Mouse (Mus musculus): ENCODE measurements around the gene Cd8b1.

Gene Cd8b1

DNA sequence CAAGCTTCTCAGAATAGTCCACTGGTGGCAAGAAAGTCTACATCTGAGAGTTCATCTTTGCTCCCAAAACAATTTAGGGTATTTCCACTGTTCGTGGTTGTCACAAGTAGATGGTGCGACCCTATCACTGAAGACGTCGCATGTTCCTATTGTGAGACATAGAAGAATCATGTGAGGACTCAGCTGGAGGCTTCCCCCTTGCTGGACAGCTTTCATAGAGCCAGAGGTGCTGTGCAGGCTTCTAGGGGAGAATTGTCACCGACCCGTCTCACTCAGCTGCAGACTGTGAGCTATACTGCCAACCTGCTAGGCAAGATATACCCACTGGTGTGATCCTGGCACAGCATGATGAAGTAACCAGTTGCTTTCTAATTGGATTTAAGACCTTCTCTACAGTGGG is 29.6 kb downstream of the Cd8b1 start:
- no peak for DNase-seq

DNA sequence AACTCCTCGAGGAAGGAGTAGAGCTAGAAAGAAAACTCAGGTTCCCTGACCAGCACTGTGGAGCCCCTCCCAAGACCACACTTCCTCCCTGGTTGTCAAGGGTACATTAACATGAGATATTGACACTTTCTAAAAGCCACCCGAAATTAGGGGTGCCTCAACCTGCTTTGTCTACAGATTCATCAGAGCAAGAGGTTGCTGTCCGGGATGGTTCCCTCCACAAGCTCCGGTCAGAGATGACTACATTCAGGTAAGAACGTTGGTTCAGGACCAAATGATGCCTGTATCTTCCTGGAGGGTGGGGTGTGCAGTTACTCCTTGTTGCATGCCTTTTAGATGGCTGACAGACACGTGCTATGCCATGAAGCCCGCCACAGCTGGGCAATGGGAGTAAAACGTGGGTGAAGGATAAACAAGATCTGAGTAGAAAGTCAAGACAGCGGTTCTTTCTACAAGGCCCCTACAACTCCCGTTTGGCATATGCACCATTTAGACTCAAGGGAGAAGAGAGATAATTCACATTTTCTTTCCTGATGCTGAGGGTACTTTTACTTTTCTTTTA is 30.4 kb downstream of the Cd8b1 start:
- DNase-seq, result no peak

DNA sequence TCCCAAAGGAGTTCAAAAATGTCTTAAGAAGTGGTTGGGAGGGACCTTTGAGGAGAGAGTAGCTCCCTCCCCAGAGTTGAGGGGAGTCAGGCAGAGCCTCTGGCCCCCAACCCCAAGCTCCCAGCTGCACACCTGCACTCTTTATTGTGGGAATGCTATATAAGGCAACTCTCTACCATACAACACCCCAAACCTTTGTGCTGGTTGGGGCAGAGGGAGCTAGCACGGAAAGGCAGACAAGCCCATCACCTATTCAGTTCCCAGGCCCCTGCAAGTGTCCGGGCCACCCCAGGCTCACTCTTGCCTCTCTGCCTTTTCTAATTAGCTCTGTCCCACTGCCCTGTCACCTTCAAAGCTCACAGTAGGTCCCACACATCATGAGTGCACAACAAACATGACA is 31.1 kb downstream of the Cd8b1 start:
- no peak for DNase-seq

DNA sequence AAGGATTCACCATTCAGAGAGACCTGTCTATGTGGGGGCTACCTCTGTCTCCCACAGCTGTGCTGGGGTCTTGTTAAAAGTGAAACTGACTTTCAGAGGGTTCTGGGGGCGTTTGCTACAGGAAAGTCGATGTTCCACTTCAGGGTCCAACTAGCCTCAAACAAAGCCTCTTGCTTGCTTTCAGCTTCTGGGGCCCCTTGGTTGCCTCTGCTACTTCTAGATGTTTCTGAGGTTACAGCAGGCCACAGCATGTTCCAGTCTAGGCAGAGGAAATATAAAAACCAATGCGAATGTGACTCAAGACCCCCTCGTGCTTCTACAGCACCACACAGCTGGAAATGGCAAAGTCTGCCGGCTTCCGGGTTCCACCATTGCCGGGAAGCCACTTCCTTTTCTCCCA is 34.9 kb downstream of the Cd8b1 start:
- no peak for DNase-seq

DNA sequence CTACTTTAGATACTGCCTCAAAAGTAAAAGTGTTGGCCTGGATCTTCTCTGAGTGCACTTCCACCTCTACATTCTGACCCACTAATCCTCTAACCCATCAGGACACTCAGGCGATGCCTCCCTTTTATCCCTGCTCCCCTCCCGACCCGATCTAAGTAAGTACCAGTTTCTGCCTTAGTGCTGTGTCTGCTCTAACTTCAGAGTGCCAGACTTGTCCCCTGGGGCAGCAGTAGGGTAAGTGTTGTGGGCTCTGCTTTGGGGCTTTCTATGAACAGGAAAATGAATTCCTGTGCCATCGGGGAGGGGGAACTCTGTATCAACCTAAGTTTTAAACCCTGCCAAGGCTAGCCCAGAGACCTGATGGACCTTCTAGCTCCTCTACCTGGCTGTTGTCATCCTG is 37.6 kb downstream of the Cd8b1 start:
- DNase-seq, result no peak

DNA sequence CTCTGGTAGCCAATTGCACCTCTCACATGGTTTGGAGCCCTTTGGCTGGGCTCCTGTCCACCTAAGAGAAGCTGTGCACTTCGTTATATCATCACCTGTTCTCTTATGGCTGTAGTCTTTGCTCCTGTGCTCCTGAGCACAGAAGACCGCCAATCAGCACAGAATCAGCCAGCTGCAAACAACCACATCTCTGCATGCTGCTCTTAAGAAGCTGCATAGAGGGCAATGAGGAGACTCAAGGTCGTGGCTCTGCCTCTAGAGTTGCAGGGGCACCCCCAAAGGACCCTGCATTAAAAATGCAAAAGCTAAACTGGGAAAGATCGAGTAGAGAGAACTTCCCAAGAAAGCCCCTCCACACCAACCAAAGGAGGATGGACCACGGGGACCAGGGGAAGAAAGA is 38.2 kb downstream of the Cd8b1 start:
- DNase-seq, result no peak

DNA sequence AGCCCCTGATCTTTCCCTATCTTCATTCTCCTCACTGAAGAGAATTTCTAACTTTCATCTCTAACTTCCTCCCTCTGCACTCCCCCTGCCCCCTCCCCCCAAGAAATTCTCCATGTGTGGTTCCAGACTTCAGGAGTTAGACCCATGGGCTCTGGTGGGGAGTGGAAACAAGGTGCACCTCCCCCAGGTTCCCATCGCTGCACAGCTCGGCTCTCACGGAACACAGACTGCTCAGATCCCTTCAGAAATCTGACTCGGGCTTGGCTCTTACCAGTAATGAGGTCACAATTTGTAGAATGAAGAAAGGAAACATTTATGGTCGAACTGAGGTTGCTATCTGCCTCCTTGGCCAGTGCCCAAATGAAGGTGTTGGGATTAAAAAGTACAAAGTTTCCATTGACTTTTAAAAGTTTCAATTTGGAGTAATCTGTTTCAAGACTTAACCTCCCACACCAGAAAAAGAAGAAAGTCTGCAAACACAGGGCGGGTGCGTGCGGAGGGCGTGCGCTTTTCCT is 38.6 kb downstream of the Cd8b1 start:
- no peak for DNase-seq

DNA sequence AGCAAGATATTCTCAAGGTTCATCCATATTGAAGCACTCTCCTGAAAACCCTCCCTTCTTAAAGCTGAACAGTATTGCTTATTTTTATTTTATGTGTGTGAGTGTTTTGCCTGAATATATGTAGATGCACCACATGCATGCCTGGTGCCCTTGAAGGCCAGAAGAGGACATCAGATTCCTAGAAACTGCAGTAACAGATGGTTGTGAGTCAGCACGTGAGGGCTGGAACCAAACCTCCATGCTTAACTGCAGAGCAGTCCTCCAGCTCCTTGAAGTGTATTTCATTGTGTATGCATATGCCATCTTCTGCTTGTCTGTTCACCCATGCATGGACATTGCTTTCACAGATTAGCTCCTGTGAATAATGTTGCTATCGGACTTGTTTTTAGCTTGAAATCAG is 41.4 kb downstream of the Cd8b1 start:
- no peak for DNase-seq

DNA sequence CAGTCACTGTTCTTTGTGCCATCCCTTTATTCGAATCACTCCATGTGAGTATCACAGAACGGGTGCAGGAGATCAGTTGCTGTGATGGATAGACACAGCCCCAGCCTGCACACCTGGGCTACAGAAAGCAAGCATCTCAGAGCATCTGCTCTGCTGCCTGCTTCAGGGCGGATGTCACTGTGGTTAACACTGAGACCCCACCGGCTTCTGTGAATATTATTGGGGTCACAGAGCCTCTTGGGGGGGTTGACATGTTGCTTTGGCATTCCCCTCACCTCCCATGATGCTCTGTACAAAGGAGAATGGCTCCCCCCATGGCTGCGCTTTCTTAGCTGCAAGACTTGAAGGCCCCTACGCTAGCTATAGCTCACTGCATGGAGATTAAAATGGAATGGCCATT is 46.8 kb downstream of the Cd8b1 start:
- no peak for DNase-seq

DNA sequence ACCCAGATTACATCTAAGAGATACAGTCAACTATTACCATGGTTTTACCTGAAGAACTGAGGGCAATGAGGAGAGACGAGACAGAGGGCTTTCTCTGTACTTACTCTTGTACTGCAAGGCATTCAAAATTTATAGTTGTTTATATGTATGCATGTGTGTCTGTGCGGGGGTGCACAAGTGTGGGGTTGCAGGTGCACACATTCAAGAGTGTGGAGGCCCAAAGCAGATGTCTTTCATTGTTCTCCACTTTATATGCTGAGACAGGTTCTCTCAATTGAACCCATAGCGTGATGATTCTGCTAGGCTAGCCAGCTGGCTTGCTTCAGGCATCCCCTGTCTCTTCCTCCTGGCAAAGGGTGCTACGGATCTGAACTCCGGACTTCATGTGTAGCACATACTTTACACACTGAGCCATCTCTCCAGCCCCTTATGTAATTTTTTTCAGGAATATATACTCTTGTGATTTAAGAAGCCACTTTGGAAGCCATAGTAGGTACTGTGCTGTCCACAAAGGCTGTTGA is 48.6 kb downstream of the Cd8b1 start:
- DNase-seq, result no peak

DNA sequence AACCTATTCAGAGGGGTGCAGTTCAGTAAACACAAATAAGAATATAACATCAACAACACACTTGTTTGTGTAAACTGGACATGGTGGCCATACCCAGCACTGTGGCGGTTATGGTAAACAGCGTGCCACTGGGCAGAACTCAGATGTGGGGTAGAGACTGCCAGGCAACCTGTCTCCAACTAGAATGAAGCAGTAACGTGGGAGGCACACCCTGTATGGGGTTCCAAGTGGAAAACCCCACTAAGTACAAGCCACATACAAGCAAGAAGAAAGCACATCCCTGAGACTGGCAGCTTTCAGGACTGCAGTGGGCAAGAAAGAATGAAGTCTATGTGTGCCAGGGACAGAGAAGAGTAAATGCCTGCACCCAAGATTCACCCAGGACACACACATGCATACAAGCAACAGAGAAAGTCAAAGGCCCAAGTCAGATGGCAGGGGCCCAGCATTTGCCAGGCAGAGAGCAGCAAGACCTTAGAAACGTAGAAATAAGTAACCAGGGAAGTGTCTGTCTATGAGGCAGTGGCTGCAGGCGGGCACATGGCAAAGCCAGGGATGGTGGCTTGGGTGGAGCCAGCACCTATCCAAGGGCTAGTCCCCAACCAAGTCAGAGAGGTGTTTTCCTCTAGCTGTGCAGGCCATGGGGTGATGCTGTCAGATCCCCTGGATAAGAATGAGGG is 49.6 kb downstream of the Cd8b1 start:
- DNase-seq, result no peak

DNA sequence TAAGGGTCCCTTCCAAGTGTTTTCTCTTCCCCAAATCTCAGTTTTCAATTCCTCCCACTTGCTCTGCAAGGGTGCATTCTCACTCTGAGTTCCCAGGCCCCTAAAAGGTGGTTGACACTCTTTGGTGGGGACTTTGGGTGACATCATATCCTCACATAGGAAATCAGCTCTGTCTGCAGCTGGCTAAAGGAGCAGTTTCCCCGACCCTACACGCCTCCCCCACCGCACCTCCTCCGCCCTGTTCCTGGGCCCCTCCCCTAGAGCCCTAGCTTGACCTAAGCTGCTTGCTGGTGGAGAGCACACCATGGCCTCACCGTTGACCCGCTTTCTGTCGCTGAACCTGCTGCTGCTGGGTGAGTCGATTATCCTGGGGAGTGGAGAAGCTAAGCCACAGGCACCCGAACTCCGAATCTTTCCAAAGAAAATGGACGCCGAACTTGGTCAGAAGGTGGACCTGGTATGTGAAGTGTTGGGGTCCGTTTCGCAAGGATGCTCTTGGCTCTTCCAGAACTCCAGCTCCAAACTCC is 50.7 kb downstream of the Cd8b1 start, which contains the start of gene Cd8a:
TSS of gene Cd8a (plus strand) at position 179 of the 527 bp plus-strand sequence.
- no peak for DNase-seq

DNA sequence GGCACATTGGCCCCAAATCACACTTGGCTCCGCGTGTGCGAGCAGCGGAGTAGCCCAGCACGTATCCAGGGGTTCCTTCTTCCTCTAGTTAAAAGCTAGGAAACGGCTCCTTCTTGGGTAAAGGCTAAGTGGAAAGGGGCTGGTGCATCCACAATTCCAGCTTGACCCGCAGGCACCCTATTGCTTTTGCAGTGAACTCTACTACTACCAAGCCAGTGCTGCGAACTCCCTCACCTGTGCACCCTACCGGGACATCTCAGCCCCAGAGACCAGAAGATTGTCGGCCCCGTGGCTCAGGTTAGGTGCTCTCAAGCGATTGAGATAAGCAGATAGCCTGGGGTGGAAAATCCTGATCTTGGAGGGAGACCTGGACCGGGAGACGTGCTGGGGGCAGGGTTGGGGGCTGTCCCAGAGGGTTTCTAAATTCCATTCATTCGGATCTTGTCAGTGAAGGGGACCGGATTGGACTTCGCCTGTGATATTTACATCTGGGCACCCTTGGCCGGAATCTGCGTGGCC is 51.8 kb downstream of the Cd8b1 start:
- no peak for DNase-seq

DNA sequence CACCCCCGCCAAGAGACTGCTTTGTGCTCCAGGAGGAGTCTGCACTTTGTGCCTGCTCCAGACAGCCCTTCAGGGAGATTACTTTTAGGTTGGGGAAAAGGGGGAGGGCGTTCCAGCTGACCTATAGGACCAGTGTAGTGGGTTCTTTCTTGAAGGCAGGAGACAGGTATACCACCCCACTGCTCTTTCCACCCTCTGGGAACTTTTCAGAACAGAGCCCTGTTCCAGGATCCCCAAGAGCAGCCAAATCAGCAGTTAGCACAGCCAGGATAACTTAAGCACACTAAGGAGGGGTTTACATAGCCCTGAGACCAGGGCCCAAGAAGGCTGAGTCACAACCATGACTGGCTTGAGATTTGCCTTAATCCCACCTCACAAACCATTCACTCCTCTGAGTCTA is 52.3 kb downstream of the Cd8b1 start:
- DNase-seq, result no peak

DNA sequence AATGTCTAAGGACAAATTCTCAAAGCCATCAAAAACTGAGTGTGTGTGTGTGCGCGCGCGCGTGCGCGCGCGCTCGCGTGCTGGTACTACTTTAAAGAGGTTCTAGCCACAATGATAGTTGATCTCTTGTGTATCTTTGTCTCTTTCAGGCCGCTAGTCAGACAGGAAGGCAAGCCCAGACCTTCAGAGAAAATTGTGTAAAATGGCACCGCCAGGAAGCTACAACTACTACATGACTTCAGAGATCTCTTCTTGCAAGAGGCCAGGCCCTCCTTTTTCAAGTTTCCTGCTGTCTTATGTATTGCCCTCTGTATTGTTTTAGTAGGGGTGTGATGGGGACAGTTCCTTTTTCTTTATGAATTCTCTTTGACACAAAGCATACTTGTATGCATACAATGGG is 54.1 kb downstream of the Cd8b1 start:
- no peak for DNase-seq

DNA sequence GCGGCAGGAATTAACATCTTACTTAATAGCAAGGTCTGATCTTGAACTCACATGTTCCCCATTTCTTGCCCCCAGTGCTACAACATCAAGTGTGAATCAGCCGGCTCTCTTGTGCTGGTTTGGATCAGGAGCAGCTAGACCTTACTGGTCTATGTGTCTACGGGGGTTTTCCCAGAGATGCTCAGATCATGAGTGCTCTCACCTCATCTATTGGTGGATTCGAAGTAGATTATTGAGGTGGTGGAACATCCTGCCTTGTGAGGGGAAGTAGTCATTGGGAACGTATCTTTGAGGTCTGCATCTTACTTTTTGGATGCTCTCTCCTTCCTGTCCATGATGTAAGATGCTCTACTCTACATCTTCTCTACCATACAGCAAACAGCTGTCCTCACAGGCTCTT is 59.1 kb downstream of the Cd8b1 start:
- no peak for DNase-seq
